Mouse (Mus musculus) embryonic fibroblast, embryonic 13.5 days (primary cell): Measurements from ENCODE around the gene Gm20388.

Source experiments
- CTCF ChIP-seq: IDR thresholded peaks from 2 replicates; pipeline ENCODE4 v1.5.1; 2011; ENCODE audit warnings: mild to moderate bottlenecking, control low read depth, low read length, moderate library complexity, borderline replicate concordance; ENCODE audit not compliant: insufficient read depth
- POLR2A ChIP-seq: IDR thresholded peaks from 2 replicates; pipeline ENCODE4 v1.6.1; 2011; ENCODE audit warnings: low read depth, mild to moderate bottlenecking, control low read depth, low read length, moderate library complexity

GRCm38 (mm10) chr8:124291693-124292092 lies 4381.1 kb downstream of the Gm20388 start:
- TF ChIP-seq CTCF (no peak), POLR2A (no peak)
